Mouse (Mus musculus): ENCODE data around the gene Armc10. TPM values are rescaled to one million over a fixed set of nuclear protein-coding genes. Genes with fewer than 3 reads are reported as not detected.
"Not testable (repeated sequence)": the region's sequence is repeated elsewhere in the genome, so short reads cannot be mapped to it uniquely, and the experiment has no call there.

Gene Armc10
- polyA plus RNA-seq, 1 experiment from 2014 or later = 54.4 TPM

- WGBS = 38% methylated on average over 3 of the region's 3 CpGs
- H3K4me2 ChIP-seq = no peak overlapping the region
- no peak for ATAC-seq (ENCODE audit: insufficient read depth)
Observed at GRCm38 (mm10) chr5:21693372-21693870, 47.8 kb downstream of the Armc10 start.

GRCm38 (mm10) chr5:21694854-21695490 is 49.4 kb downstream of the Armc10 start:
- TF ChIP-seq CTCF (IDR thresholded peaks at IDR 0.05; ENCODE audit: low read depth) = no peak
- no peaks in the 10 kb centered on the region for H3K4me1 ChIP-seq (ENCODE audit: insufficient read depth)
- no peak overlapping the region for H3K4me3 ChIP-seq (ENCODE audit: low read depth, low read length)
- no peak overlapping the region for H3K9ac ChIP-seq
- no peaks in the 10 kb centered on the region for H3K36me3 ChIP-seq (ENCODE audit: insufficient read depth)
- no peak for DNase-seq
- no peaks in the 10 kb centered on the region for H3K27me3 ChIP-seq (ENCODE audit: insufficient read depth, low read length)
- no peak overlapping the region for H3K27ac ChIP-seq (ENCODE audit: low read depth)
- 81% methylated on average over 3 of the region's 3 CpGs for WGBS
- no peak overlapping the region for H3K4me2 ChIP-seq
- ATAC-seq (ENCODE audit: insufficient read depth) = peak; percentile 62; the same call in 1 of the 2 replicates
- H3K9me3 ChIP-seq (ENCODE audit: low read depth, low read length) = no peaks in the 10 kb centered on the region

More at GRCm38 (mm10) chr5:21693372-21693870, 47.8 kb downstream of the Armc10 start:
- Histone ChIP-seq H3K27me3 (ENCODE audit: insufficient read depth, low read length) (no peaks in the 10 kb centered on the region), H3K36me3 (ENCODE audit: insufficient read depth) (no peaks in the 10 kb centered on the region), H3K4me1 (ENCODE audit: insufficient read depth) (no peaks in the 10 kb centered on the region), H3K27ac (ENCODE audit: low read depth) (no peak overlapping the region), H3K9ac (no peak overlapping the region), H3K4me3 (ENCODE audit: low read depth, low read length) (no peak overlapping the region), H3K9me3 (ENCODE audit: low read depth, low read length) (no peaks in the 10 kb centered on the region)
- TF ChIP-seq CTCF (IDR thresholded peaks at IDR 0.05; ENCODE audit: low read depth) = no peak
- no peak for DNase-seq

- H3K9ac ChIP-seq; H3K4me2 ChIP-seq; ATAC-seq (ENCODE audit: insufficient read depth); H3K27ac ChIP-seq (ENCODE audit: low read depth); H3K4me3 ChIP-seq (ENCODE audit: low read depth, low read length); DNase-seq; H3K36me3 ChIP-seq (ENCODE audit: insufficient read depth); H3K9me3 ChIP-seq (ENCODE audit: low read depth, low read length); H3K4me1 ChIP-seq (ENCODE audit: insufficient read depth); H3K27me3 ChIP-seq (ENCODE audit: insufficient read depth, low read length): not testable (repeated sequence)
- 86% methylated on average over 3 of the region's 3 CpGs for WGBS
Observed at GRCm38 (mm10) chr5:21699555-21699954, 53.9 kb downstream of the Armc10 start.

- H3K27ac ChIP-seq (ENCODE audit: low read depth) = no peak overlapping the region
- no peaks in the 10 kb centered on the region for H3K9me3 ChIP-seq (ENCODE audit: low read depth, low read length)
- no peaks in the 10 kb centered on the region for H3K36me3 ChIP-seq (ENCODE audit: insufficient read depth)
- peak overlapping the region; percentile 65 for H3K4me3 ChIP-seq (ENCODE audit: low read depth, low read length)
- no peaks in the 10 kb centered on the region for H3K27me3 ChIP-seq (ENCODE audit: insufficient read depth, low read length)
- DNase-seq = no peak
- H3K4me1 ChIP-seq (ENCODE audit: insufficient read depth) = no peaks in the 10 kb centered on the region
- 17% methylated on average over 10 of the region's 10 CpGs for WGBS
- peak overlapping the region; percentile 57 for H3K9ac ChIP-seq
- H3K4me2 ChIP-seq = peak overlapping the region; percentile 78
- no peak for ATAC-seq (ENCODE audit: insufficient read depth)
- TF ChIP-seq CTCF (IDR thresholded peaks at IDR 0.05; ENCODE audit: low read depth) = no peak
Observed at GRCm38 (mm10) chr5:21700272-21700821, 54.7 kb downstream of the Armc10 start.

GRCm38 (mm10) chr5:21700934-21701333 is 55.3 kb downstream of the Armc10 start:
- WGBS = under 1% methylated on average over 22 of the region's 22 CpGs
- ATAC-seq (ENCODE audit: insufficient read depth) (no peak; the same call in 1 of the 2 replicates), DNase-seq (no peak)
- no peaks in the 10 kb centered on the region for H3K36me3 ChIP-seq (ENCODE audit: insufficient read depth)
- H3K27me3 ChIP-seq (ENCODE audit: insufficient read depth, low read length) = no peaks in the 10 kb centered on the region
- no peaks in the 10 kb centered on the region for H3K4me1 ChIP-seq (ENCODE audit: insufficient read depth)
- no peaks in the 10 kb centered on the region for H3K9me3 ChIP-seq (ENCODE audit: low read depth, low read length)
- peak overlapping the region; percentile 65 for H3K4me3 ChIP-seq (ENCODE audit: low read depth, low read length)
- 0 out of 2 replicates have a peak overlapping the region, but pooled peaks have one; percentile 9 for H3K27ac ChIP-seq (ENCODE audit: low read depth)
- TF ChIP-seq CTCF (IDR thresholded peaks at IDR 0.05; ENCODE audit: low read depth) = no peak
- peak overlapping the region; percentile 78 for H3K4me2 ChIP-seq
- peak overlapping the region; percentile 57 for H3K9ac ChIP-seq

GRCm38 (mm10) chr5:21701351-21702008 is 55.9 kb downstream of the Armc10 start, which contains the start of gene Napepld:
Napepld (minus strand) TSS chr5:21701396.
- peak; percentile 99 for ATAC-seq (ENCODE audit: insufficient read depth)
- TF ChIP-seq CTCF (IDR thresholded peaks at IDR 0.05; ENCODE audit: low read depth) = no peak
- no peaks in the 10 kb centered on the region for H3K9me3 ChIP-seq (ENCODE audit: low read depth, low read length)

GRCm38 (mm10) chr5:21702009-21702364 is 56.4 kb downstream of the Armc10 start:
- Histone ChIP-seq H3K9me3 (ENCODE audit: low read depth, low read length) (no peaks in the 10 kb centered on the region), H3K36me3 (ENCODE audit: insufficient read depth) (no peaks in the 10 kb centered on the region), H3K9ac (peak overlapping the region; percentile 81), H3K27me3 (ENCODE audit: insufficient read depth, low read length) (no peaks in the 10 kb centered on the region), H3K4me1 (ENCODE audit: insufficient read depth) (no peaks in the 10 kb centered on the region), H3K4me3 (ENCODE audit: low read depth, low read length) (peak overlapping the region; percentile 65), H3K27ac (ENCODE audit: low read depth) (peak overlapping the region; percentile 98), H3K4me2 (peak overlapping the region; percentile 78)
- DNase-seq = no peak
- WGBS = 52% methylated on average over 2 of the region's 2 CpGs
- no peak for TF ChIP-seq CTCF (IDR thresholded peaks at IDR 0.05; ENCODE audit: low read depth)
- no peak for ATAC-seq (ENCODE audit: insufficient read depth)

More at GRCm38 (mm10) chr5:21701351-21702008, 55.9 kb downstream of the Armc10 start, which contains the start of gene Napepld:
- Histone ChIP-seq H3K4me1 (ENCODE audit: insufficient read depth) (no peaks in the 10 kb centered on the region), H3K4me3 (ENCODE audit: low read depth, low read length) (peak within 1 kb of the TSS; percentile 65), H3K36me3 (ENCODE audit: insufficient read depth) (no peaks in the 10 kb centered on the region), H3K4me2 (peak within 1 kb of the TSS; percentile 78), H3K27me3 (ENCODE audit: insufficient read depth, low read length) (no peaks in the 10 kb centered on the region), H3K27ac (ENCODE audit: low read depth) (peak within 1 kb of the TSS; percentile 98), H3K9ac (peak within 1 kb of the TSS; percentile 81)
- peak; percentile 99 for DNase-seq
- WGBS = under 1% methylated on average over 45 of the region's 59 CpGs

Data from lung, embryonic 14.5 days (tissue).